Mouse (Mus musculus): ENCODE results near the gene Mrps5.

GRCm38 (mm10) chr2:127625659-127626058 lies 38.6 kb downstream of the Mrps5 start:
- TF ChIP-seq GATA1 (IDR thresholded peaks at IDR 0.05; ENCODE audit: borderline replicate concordance, low read length) (no peak), CTCF (IDR thresholded peaks at IDR 0.05; ENCODE audit: low read depth, low read length) (no peak), POLR2AphosphoS5 (IDR thresholded peaks at IDR 0.05; ENCODE audit: insufficient replicate concordance, low read depth, low read length) (no peak), TAL1 (conservative IDR thresholded peaks at IDR 0.05; ENCODE audit: low read depth, low read length) (no peak)
